Mouse (Mus musculus): ENCODE results near the gene Gm20388. TPM values are rescaled to one million over a fixed set of nuclear protein-coding genes. Genes with fewer than 3 reads are reported as not detected.
"Not testable (repeated sequence)": the region's sequence is repeated elsewhere in the genome, so short reads cannot be mapped to it uniquely, and the experiment has no call there.

Gm20388 gene
- polyA plus RNA-seq, 1 experiment from 2014 or later, result not detected

DNA sequence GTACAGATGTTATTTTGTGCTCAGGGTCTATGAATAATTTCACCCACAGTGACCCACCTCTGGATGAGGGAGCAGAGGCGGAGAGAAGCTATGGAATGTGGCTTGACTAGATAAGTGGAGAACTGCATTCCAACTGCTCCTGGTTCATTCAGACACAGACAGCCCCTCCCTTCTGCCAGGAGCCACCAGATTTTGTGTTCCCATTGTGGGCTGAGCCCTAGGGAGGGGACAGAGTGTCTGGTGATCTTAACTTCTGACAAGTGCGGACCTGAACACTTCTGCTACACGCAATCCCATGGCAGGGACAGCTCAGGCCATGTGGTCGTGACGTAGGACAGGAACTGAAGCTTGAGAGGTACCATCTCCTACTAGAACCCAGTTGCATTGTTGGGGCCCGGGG is 3536.2 kb downstream of the Gm20388 start:
- no peak for TF ChIP-seq CTCF (IDR thresholded peaks at IDR 0.05; ENCODE audit: low read depth)
- no peak for TF ChIP-seq EP300 (optimal IDR thresholded peaks at IDR 0.05)
- no peak for ATAC-seq (ENCODE audit: low FRiP score, low TSS enrichment)
- DNase-seq (ENCODE audit: low spot score), result no peak

DNA sequence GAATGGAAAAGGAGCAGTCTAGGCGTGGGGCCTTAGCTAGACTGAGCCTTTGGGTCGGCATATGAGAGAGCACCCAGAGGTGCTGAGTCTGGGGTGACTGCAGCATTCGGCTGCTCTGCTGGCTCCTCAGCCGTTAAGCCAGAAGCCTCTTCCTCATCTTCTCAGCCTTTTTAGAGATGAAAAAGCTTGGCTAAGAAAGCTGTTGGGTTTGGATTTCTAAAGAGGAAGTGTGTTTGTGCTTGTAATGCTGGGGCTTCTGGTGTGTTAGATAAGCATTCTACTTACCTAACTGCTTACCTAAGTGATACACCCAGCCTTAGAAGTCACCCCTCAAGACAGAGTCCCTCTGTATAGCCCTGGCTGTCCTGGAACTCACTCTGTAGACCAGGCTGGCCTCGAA is 3540.1 kb downstream of the Gm20388 start:
- no peak for DNase-seq (ENCODE audit: low spot score)
- no peaks in the 10 kb centered on the region for H3K4me1 ChIP-seq (replicated peaks; ENCODE audit: control insufficient read depth, insufficient read depth)
- no peak overlapping the region for H3K27ac ChIP-seq (replicated peaks)
- H3K4me2 ChIP-seq (replicated peaks; ENCODE audit: low read depth), result no peak overlapping the region
- ATAC-seq (ENCODE audit: low FRiP score, low TSS enrichment), result no peak
- H3K36me3 ChIP-seq (ENCODE audit: control insufficient read depth, insufficient read depth, low read length), result peaks cover 10% of the 10 kb centered on the region; the same call in 1 of the 2 replicates
- no peaks in the 10 kb centered on the region for H3K27me3 ChIP-seq (ENCODE audit: control insufficient read depth, insufficient read depth, low read length)
- no peaks in the 10 kb centered on the region for H3K9me3 ChIP-seq (ENCODE audit: control insufficient read depth, low read length)
- TF ChIP-seq EP300 (optimal IDR thresholded peaks at IDR 0.05) (no peak), CTCF (IDR thresholded peaks at IDR 0.05; ENCODE audit: low read depth) (no peak)
- H3K4me3 ChIP-seq (ENCODE audit: low read depth, low read length), result no peak overlapping the region
- H3K9ac ChIP-seq (ENCODE audit: low read length), result no peak overlapping the region
- WGBS, result 88% methylated on average over 5 of the region's 5 CpGs

More for the DNA sequence above, 3536.2 kb downstream of the Gm20388 start:
- H3K4me2 ChIP-seq (replicated peaks; ENCODE audit: low read depth), result no peak overlapping the region
- no peaks in the 10 kb centered on the region for H3K27me3 ChIP-seq (ENCODE audit: control insufficient read depth, insufficient read depth, low read length)
- no peaks in the 10 kb centered on the region for H3K4me1 ChIP-seq (replicated peaks; ENCODE audit: control insufficient read depth, insufficient read depth)
- peak overlapping the region; percentile 53; the same call in 1 of the 2 replicates for H3K27ac ChIP-seq (replicated peaks)
- no peak overlapping the region for H3K4me3 ChIP-seq (ENCODE audit: low read depth, low read length)
- H3K9ac ChIP-seq (ENCODE audit: low read length), result no peak overlapping the region
- no peaks in the 10 kb centered on the region for H3K9me3 ChIP-seq (ENCODE audit: control insufficient read depth, low read length)
- H3K36me3 ChIP-seq (ENCODE audit: control insufficient read depth, insufficient read depth, low read length), result no peaks in the 10 kb centered on the region
- 74% methylated on average over 6 of the region's 6 CpGs for WGBS

DNA sequence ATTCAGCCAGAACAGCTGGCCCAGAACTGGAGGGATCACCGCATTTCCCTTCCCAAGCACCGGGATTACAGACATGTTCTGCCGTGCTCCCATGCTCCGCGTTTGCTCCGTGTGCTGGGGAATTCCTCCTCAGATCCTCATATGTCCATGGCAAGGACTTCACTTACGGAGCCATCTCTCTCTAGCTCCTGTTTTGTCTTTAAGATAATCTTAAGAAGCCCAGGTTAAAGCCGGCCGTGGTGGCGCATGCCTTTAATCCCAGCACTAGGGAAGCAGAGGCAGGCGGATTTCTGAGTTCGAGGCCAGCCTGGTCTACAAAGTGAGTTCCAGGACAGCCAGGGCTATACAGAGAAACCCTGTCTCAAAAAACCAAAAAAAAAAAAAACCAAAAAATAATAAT is 3541.1 kb downstream of the Gm20388 start:
- H3K9ac ChIP-seq (ENCODE audit: low read length); H3K4me1 ChIP-seq (replicated peaks; ENCODE audit: control insufficient read depth, insufficient read depth); H3K27ac ChIP-seq (replicated peaks); H3K4me2 ChIP-seq (replicated peaks; ENCODE audit: low read depth); H3K36me3 ChIP-seq (ENCODE audit: control insufficient read depth, insufficient read depth, low read length); H3K9me3 ChIP-seq (ENCODE audit: control insufficient read depth, low read length); H3K4me3 ChIP-seq (ENCODE audit: low read depth, low read length); H3K27me3 ChIP-seq (ENCODE audit: control insufficient read depth, insufficient read depth, low read length); ATAC-seq (ENCODE audit: low FRiP score, low TSS enrichment); DNase-seq (ENCODE audit: low spot score): not testable (repeated sequence)
- WGBS, result 96% methylated on average over 12 of the region's 12 CpGs

DNA sequence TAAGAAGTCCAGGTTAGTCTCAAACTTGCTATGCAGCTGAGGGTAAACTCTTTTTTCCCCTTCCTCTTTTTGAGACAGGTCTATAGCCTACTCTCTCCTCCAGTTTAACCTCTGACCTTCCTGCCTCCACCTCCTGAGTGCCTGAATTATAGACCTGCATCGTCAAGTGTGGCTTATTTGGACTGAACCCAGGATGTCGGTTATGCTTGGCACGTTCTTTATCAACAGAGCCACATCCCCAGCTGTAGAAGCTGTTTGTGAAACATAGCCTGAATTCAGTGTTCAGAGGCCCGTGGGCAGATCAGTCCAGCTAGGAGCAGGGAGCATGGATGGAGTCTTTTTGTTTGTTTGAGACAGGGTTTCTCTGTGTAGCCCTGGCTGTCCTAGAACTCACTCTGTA is 3541.5 kb downstream of the Gm20388 start:
- DNase-seq (ENCODE audit: low spot score) (no peak), ATAC-seq (ENCODE audit: low FRiP score, low TSS enrichment) (no peak)
- Histone ChIP-seq H3K9ac (ENCODE audit: low read length) (no peak overlapping the region), H3K27me3 (ENCODE audit: control insufficient read depth, insufficient read depth, low read length) (no peaks in the 10 kb centered on the region), H3K9me3 (ENCODE audit: control insufficient read depth, low read length) (no peaks in the 10 kb centered on the region), H3K4me2 (replicated peaks; ENCODE audit: low read depth) (no peak overlapping the region), H3K36me3 (ENCODE audit: control insufficient read depth, insufficient read depth, low read length) (peaks cover 10% of the 10 kb centered on the region; the same call in 1 of the 2 replicates), H3K4me1 (replicated peaks; ENCODE audit: control insufficient read depth, insufficient read depth) (no peaks in the 10 kb centered on the region), H3K4me3 (ENCODE audit: low read depth, low read length) (no peak overlapping the region), H3K27ac (replicated peaks) (no peak overlapping the region)
- TF ChIP-seq EP300 (optimal IDR thresholded peaks at IDR 0.05) (no peak), CTCF (IDR thresholded peaks at IDR 0.05; ENCODE audit: low read depth) (no peak)
- 77% methylated on average over 4 of the region's 4 CpGs for WGBS

DNA sequence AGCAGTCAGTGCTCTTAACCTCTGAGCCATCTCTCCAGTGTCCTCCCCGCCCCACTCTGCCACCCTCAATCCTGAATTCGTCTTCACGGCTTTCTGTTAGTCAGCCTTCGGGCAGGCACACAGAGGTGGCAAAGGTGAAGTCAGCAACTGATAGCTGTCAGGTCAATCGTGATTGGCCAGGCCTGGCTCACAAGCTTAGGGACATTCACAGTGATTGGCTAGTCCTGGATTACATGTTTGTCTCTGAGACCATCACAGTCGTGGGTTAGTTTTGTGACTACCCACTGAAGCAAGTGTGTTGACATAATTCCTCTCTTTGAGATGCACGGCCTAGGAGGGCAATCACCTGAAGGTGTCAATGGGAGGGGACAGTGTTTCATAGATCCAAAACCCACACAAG is 3542.7 kb downstream of the Gm20388 start:
- no peak overlapping the region for H3K9ac ChIP-seq (ENCODE audit: low read length)
- no peak for DNase-seq (ENCODE audit: low spot score)

DNA sequence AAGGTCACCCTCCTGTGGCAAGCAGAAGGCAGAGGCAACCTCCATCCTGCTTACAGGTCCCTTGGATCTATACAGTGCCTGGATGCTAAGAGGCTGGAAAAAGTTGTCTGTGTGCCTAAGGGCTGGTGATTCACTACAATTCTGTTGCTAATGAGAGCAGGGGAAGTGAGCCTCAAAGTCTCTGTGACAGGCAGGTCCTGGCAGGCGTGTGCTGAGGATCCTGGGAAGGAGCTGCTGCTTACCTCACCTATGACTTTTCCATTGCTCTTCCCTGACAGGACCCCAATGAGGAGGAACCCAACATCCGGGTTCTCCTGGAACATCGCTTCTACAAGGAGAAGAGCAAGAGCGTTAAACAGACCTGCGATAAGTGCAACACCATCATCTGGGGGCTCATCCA is 3543.3 kb downstream of the Gm20388 start:
- Histone ChIP-seq H3K27ac (replicated peaks) (no peak overlapping the region), H3K4me1 (replicated peaks; ENCODE audit: control insufficient read depth, insufficient read depth) (no peaks in the 10 kb centered on the region), H3K4me2 (replicated peaks; ENCODE audit: low read depth) (no peak overlapping the region), H3K27me3 (ENCODE audit: control insufficient read depth, insufficient read depth, low read length) (no peaks in the 10 kb centered on the region), H3K9me3 (ENCODE audit: control insufficient read depth, low read length) (no peaks in the 10 kb centered on the region), H3K36me3 (ENCODE audit: control insufficient read depth, insufficient read depth, low read length) (peaks cover 17% of the 10 kb centered on the region), H3K4me3 (ENCODE audit: low read depth, low read length) (no peak overlapping the region), H3K9ac (ENCODE audit: low read length) (no peak overlapping the region)
- TF ChIP-seq CTCF (IDR thresholded peaks at IDR 0.05; ENCODE audit: low read depth) (no peak), EP300 (optimal IDR thresholded peaks at IDR 0.05) (no peak)
- WGBS, result 76% methylated on average over 5 of the region's 5 CpGs
- ATAC-seq (ENCODE audit: low FRiP score, low TSS enrichment), result no peak
- DNase-seq (ENCODE audit: low spot score), result no peak

More for the DNA sequence above, 3542.7 kb downstream of the Gm20388 start:
- Histone ChIP-seq H3K4me2 (replicated peaks; ENCODE audit: low read depth) (no peak overlapping the region), H3K36me3 (ENCODE audit: control insufficient read depth, insufficient read depth, low read length) (peaks cover 14% of the 10 kb centered on the region), H3K4me3 (ENCODE audit: low read depth, low read length) (no peak overlapping the region), H3K4me1 (replicated peaks; ENCODE audit: control insufficient read depth, insufficient read depth) (no peaks in the 10 kb centered on the region), H3K9me3 (ENCODE audit: control insufficient read depth, low read length) (no peaks in the 10 kb centered on the region), H3K27me3 (ENCODE audit: control insufficient read depth, insufficient read depth, low read length) (no peaks in the 10 kb centered on the region), H3K27ac (replicated peaks) (no peak overlapping the region)
- 74% methylated on average over 7 of the region's 7 CpGs for WGBS
- TF ChIP-seq EP300 (optimal IDR thresholded peaks at IDR 0.05), result no peak
- no peak for TF ChIP-seq CTCF (IDR thresholded peaks at IDR 0.05; ENCODE audit: low read depth)
- no peak for ATAC-seq (ENCODE audit: low FRiP score, low TSS enrichment)
